Mouse (Mus musculus) megakaryocyte, embryonic 14.5 days (primary cell): ENCODE data around the gene Plpp6. TPM values are rescaled to one million over a fixed set of nuclear protein-coding genes. Genes with fewer than 3 reads are reported as not detected.
"Not testable (repeated sequence)": the region's sequence is repeated elsewhere in the genome, so short reads cannot be mapped to it uniquely, and the experiment has no call there.

Experiments
- H3K27me3 ChIP-seq: replicated peaks from 2 replicates; pipeline ENCODE3; 2012; ENCODE audit warnings: inconsistent platforms
- H3K36me3 ChIP-seq: replicated peaks from 2 replicates; pipeline ENCODE3; 2012; ENCODE audit warnings: low read length, inconsistent platforms, mixed read lengths
- H3K4me1 ChIP-seq: 2 replicates; pipeline ENCODE4 v1.6.1; 2012; ENCODE audit warnings: inconsistent platforms
- H3K4me3 ChIP-seq: replicated peaks from 2 replicates; pipeline ENCODE3; 2012; ENCODE audit warnings: moderate library complexity, mild to moderate bottlenecking, inconsistent platforms
- H3K9me3 ChIP-seq: 2 replicates; pipeline ENCODE4 v1.6.1; 2012; ENCODE audit warnings: inconsistent platforms
- FLI1 ChIP-seq: IDR thresholded peaks from 2 replicates; pipeline ENCODE4 v1.6.1; 2012; ENCODE audit warnings: low read length, inconsistent platforms, mixed read lengths
- GATA1 ChIP-seq: IDR thresholded peaks from 3 replicates; pipeline ENCODE4 v1.6.1; 2012; ENCODE audit warnings: mixed read lengths, low read length, inconsistent platforms, borderline replicate concordance
- polyA plus RNA-seq: library from polyadenylated mRNA; stranded (reverse); fragments of >175 nt; gene quantifications from 2 replicates; pipeline ENCODE4 v1.2.3, GENCODE M21; 2012; ENCODE audit warnings: low replicate concordance; ENCODE audit not compliant: insufficient read depth

Gene Plpp6
- polyA plus RNA-seq, 1 experiment, result 7.0 TPM

DNA sequence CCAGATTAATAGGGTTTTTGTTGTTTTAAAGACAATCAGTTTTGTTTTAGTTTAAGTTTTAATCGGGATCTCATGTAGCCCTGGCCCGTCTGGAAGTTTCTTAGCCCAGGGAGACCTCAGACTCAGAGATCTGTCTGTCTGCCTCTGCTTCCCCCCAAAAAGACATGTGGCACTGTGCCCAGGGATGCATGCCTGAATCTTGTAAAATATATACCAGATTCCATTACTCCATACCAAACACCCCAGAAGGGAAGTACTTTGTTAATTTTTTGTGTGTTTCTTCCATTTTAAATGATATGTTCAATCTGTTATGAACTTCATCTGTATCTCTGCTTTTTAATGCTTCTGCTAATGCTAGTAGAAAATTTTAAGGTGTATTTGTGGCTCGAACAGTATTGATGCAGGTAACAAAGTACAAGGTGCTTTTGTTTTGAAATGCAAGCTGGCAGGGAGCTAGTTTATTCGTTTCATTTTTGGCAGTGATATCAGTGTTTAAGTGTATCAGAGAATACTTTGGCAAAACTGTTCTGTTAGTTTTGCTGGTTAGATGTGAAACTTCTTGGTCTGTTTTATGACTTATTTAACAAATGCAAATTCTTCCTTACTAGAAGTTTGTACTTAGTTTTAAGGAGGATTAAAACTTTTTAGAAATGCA lies 34.4 kb downstream of the Plpp6 start:
- Histone ChIP-seq H3K4me1 (peaks cover 17% of the 10 kb centered on the region), H3K27me3 (no peaks in the 10 kb centered on the region), H3K36me3 (peaks cover 93% of the 10 kb centered on the region), H3K4me3 (no peak overlapping the region), H3K9me3 (no peaks in the 10 kb centered on the region)
- no peak for TF ChIP-seq FLI1
- TF ChIP-seq GATA1, result no peak

- H3K9me3 ChIP-seq, H3K27me3 ChIP-seq, H3K4me3 ChIP-seq: not testable (repeated sequence)
- peaks cover 18% of the 10 kb centered on the region for H3K4me1 ChIP-seq
- peaks cover 83% of the 10 kb centered on the region for H3K36me3 ChIP-seq
Measured at GRCm38 (mm10) chr19:29000321-29000720, 36.6 kb downstream of the Plpp6 start.

DNA sequence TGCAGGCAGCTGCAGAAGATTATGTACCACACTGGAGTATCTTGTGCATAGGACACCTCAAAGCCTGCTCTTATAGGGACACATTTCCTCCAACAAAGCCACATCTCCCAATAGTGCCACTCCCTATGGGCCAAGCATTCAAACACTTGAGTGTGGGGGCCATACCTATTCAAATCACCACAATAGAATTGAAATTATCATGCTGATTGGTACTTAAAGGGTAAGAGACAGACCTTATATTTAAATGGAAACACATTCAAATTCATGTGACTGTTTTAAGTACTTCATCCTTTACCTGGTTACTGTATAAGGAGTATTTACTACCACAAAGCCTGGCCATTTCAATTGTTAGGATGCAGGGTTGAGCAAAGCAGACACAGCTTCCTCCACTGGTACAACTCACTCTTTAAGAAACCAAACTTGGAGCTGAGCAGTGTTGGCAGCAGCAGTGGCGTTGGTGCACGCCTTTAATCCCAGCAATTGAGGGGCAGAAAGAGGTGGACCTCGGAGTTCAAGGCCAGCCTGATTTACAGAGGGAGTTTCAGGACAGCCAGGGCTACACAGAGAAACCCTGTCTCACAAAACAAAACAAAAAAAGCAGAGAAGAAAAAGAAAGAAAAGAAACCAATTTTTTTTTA lies 44.4 kb downstream of the Plpp6 start:
- no peak for TF ChIP-seq FLI1
- TF ChIP-seq GATA1, result no peak
- peaks cover 82% of the 10 kb centered on the region for H3K36me3 ChIP-seq

DNA sequence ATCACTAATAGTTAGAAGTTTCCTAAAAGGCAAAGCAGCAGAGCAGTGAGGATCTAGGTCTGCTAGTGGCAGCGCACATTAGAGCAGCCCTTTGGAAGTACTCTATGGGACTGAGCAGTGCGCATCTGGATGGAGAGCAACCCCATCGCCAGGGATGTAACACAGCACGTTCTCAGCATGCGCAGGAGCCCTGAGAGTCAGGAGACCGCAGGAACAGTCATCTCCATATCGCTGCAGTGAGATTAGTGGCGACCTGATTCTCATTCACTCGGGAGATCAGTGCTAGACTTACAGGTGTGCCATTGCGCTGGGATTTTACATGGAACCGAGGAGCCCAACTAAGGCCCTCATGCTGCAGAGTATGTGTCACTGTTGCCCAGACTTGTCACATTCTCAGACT lies 45.3 kb downstream of the Plpp6 start:
- H3K27me3 ChIP-seq, result no peaks in the 10 kb centered on the region
- H3K4me3 ChIP-seq, result no peak overlapping the region
- peaks cover 36% of the 10 kb centered on the region for H3K4me1 ChIP-seq
- peaks cover 91% of the 10 kb centered on the region for H3K36me3 ChIP-seq
- no peaks in the 10 kb centered on the region for H3K9me3 ChIP-seq
- TF ChIP-seq GATA1, result no peak

More for the DNA sequence above, 44.4 kb downstream of the Plpp6 start:
- no peak overlapping the region for H3K4me3 ChIP-seq
- peaks cover 36% of the 10 kb centered on the region for H3K4me1 ChIP-seq
- H3K9me3 ChIP-seq, result no peaks in the 10 kb centered on the region
- no peaks in the 10 kb centered on the region for H3K27me3 ChIP-seq

DNA sequence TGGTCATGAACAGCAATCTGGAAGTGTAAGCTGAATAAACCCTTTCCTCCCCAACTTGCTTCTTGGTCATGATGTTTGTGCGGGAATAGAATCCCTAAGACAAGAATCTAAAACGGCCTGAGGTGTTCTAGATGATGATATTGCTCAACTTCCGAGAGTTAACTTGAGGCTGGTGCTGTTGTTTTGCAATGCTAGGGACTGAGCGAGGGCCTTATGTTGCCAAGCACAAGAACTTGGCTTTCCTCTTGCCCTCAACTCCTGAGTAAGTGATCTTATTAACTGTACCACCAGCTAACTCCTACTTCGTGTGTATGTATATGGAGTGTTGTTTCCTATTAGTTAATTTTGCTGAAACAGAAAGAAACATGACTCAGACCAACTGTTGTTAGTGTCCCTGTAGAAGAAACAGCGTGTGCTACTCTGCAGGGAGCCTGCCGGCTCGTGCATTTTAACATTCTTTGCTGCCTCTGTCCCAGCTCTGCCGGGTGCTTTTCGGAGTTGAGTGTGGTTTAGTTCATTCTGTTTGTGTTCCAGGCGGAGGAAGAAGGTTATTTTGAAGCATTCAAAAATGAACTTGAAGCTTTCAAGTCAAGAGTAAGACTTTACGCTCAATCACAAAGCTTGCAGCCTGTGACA lies 47.7 kb downstream of the Plpp6 start:
- no peak for TF ChIP-seq GATA1
- TF ChIP-seq FLI1, result no peak
- Histone ChIP-seq H3K4me1 (peaks cover 26% of the 10 kb centered on the region), H3K36me3 (peaks cover 90% of the 10 kb centered on the region), H3K27me3 (no peaks in the 10 kb centered on the region), H3K9me3 (no peaks in the 10 kb centered on the region), H3K4me3 (no peak overlapping the region)

- Histone ChIP-seq H3K27me3 (no peaks in the 10 kb centered on the region), H3K4me1 (peaks cover 29% of the 10 kb centered on the region), H3K9me3 (no peaks in the 10 kb centered on the region), H3K36me3 (peaks cover 90% of the 10 kb centered on the region), H3K4me3 (no peak overlapping the region)
- TF ChIP-seq FLI1 (no peak), GATA1 (no peak)
Measured at GRCm38 (mm10) chr19:29014466-29015055, 50.8 kb downstream of the Plpp6 start.

- H3K9me3 ChIP-seq, result no peaks in the 10 kb centered on the region
- peaks cover 96% of the 10 kb centered on the region for H3K36me3 ChIP-seq
- H3K27me3 ChIP-seq, result no peaks in the 10 kb centered on the region
- no peak for TF ChIP-seq GATA1
- TF ChIP-seq FLI1, result no peak
- no peak overlapping the region for H3K4me3 ChIP-seq
- peaks cover 26% of the 10 kb centered on the region for H3K4me1 ChIP-seq
Measured at GRCm38 (mm10) chr19:29015410-29016203, 51.9 kb downstream of the Plpp6 start.

DNA sequence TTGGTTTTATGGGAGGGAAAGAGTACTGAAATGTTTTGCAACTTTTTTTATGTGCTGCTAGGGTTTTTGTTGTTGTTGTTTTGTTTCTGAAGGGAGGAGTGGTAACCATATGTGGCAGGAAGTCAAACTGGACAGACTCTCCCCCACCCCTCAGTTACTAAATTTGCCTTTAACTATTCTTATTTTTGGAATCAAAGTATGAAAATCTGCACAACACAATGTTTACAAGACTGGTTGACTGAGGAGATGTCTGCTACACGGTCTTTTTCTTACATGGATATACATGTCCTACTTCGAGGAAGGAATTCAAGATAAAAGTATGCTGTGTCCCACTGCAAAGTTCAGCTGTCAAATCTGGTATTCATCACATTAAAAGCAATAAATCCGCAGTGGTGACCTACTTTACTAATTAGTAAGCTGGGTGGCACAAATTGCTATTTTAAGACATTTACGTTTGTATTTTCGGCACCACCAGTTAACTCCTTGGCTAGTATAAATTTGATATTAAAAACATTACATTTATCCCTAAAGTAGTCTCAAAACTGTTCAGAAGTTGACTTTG lies 52.5 kb downstream of the Plpp6 start:
- Histone ChIP-seq H3K36me3 (peaks cover 96% of the 10 kb centered on the region), H3K9me3 (no peaks in the 10 kb centered on the region)
- TF ChIP-seq GATA1, result no peak
- no peak for TF ChIP-seq FLI1

More for the DNA sequence above, 52.5 kb downstream of the Plpp6 start:
- Histone ChIP-seq H3K4me1 (peaks cover 19% of the 10 kb centered on the region), H3K27me3 (no peaks in the 10 kb centered on the region), H3K4me3 (no peak overlapping the region)

Other genes starting within 250 kb of the Plpp6 start
- gene Slc1a1, start 128.9 kb upstream of the Plpp6 start, polyA plus RNA-seq, result 0.23 TPM in 1 of 2 replicates, not detected in the other
- gene 4430402I18Rik, start 3.8 kb downstream of the Plpp6 start, polyA plus RNA-seq, result not detected in 2 replicates
- 2.2 and 2.4 TPM in 2 replicates for gene Cdc37l1, start 26.4 kb downstream of the Plpp6 start, polyA plus RNA-seq
- gene Ak3, start 84.0 kb downstream of the Plpp6 start, polyA plus RNA-seq, result 5.4 and 8.1 TPM in 2 replicates
- gene Rcl1, start 137.4 kb downstream of the Plpp6 start, polyA plus RNA-seq, result 15.5 and 37.9 TPM in 2 replicates